Mouse (Mus musculus) embryonic facial prominence, embryonic 11.5 days (tissue): ENCODE data around the gene Bsdc1. TPM values are rescaled to one million over a fixed set of nuclear protein-coding genes. Genes with fewer than 3 reads are reported as not detected.
"Not testable (repeated sequence)": the region's sequence is repeated elsewhere in the genome, so short reads cannot be mapped to it uniquely, and the experiment has no call there.

Experiments used
- ATAC-seq: fragments of 200-750 bp; cut with Nextera tagmentation; replicated peaks from 2 replicates; pipeline ENCODE4 v1.8.0; 2017; ENCODE audit warnings: low read depth; ENCODE audit not compliant: insufficient number of reproducible peaks, low FRiP score, low TSS enrichment
- DNase-seq: peaks from one replicate; pipeline ENCODE4 v3.0.0-alpha.2; 2015; ENCODE audit warnings: low spot score
- H3K27ac ChIP-seq: fragments of 300-500 bp; sonication (generic); replicated peaks from 2 replicates; pipeline ENCODE4 v1.5.1; 2014; ENCODE audit warnings: mild to moderate bottlenecking, low read depth, low read length, control low read depth
- H3K27me3 ChIP-seq: fragments of 300-500 bp; sonication (generic); 2 replicates; pipeline ENCODE4 v1.6.1; 2014; ENCODE audit warnings: mild to moderate bottlenecking, low read length, moderate library complexity, mixed read lengths; ENCODE audit not compliant: control insufficient read depth, insufficient read depth
- H3K36me3 ChIP-seq: fragments of 300-500 bp; sonication (generic); replicated peaks from 2 replicates; pipeline ENCODE4 v1.6.1; 2014; ENCODE audit warnings: low read depth, mild to moderate bottlenecking, low read length, moderate library complexity, mixed read lengths; ENCODE audit not compliant: control insufficient read depth, insufficient read depth
- H3K4me1 ChIP-seq: fragments of 300-500 bp; sonication (generic); 2 replicates; pipeline ENCODE4 v1.6.1; 2014; ENCODE audit warnings: low read length, mixed read lengths; ENCODE audit not compliant: control insufficient read depth, insufficient read depth
- H3K4me2 ChIP-seq: fragments of 300-500 bp; sonication (generic); 2 replicates; pipeline ENCODE4 v1.6.1; 2014; ENCODE audit warnings: low read depth, mild to moderate bottlenecking, control low read depth, low read length, moderate library complexity
- H3K4me3 ChIP-seq: fragments of 300-500 bp; sonication (generic); 2 replicates; pipeline ENCODE4 v1.5.1; 2014; ENCODE audit warnings: low read depth, low read length, control low read depth
- H3K9ac ChIP-seq: fragments of 300-500 bp; sonication (generic); replicated peaks from 2 replicates; pipeline ENCODE4 v1.6.1; 2014; ENCODE audit warnings: mild to moderate bottlenecking, control low read depth, low read length
- H3K9me3 ChIP-seq: fragments of 300-500 bp; sonication (generic); replicated peaks from 2 replicates; pipeline ENCODE4 v1.6.1; 2016; ENCODE audit warnings: mild to moderate bottlenecking, low read length, inconsistent platforms, mixed read lengths; ENCODE audit not compliant: control insufficient read depth
- WGBS: fragments of 180-500 bp; shearing (Covaris S2); extraction: QIAGEN DNeasy Blood & Tissue Kit; methylation state at CpG from one replicate; pipeline ENCODE4 v1.1.7; 2014; 5-methylcytosine and 5-hydroxymethylcytosine counted together
- polyA plus RNA-seq: library from polyadenylated mRNA; unstranded; fragments of >200 nt; fragmentation: Nextera tagmentation; extraction: Ambion mirVana; gene quantifications from 2 replicates; pipeline ENCODE4 v1.2.1, GENCODE M21; 2014

Gene Bsdc1
- polyA plus RNA-seq, 1 experiment from 2014 or later, result 21.2 TPM

DNA sequence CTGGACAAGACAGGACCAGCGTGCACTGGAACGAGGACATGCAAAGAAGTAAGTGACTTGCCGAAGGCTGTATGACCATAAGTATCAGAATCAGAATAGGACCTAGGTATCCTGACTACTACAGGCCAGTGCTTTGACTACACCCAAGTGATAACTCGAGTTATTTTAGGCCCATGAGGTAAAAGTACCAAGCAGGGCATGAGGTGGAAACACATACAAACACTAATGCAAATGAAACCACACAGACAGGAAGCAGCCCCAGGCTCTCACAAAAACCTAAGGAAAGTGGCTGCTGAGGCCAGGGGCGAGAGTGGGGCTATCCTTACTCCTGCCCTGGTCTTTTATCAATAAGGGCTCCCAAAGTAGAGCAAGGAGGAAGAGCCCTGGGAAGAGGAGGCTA, 64.0 kb downstream of the Bsdc1 start:
- Histone ChIP-seq H3K9me3 (no peaks in the 10 kb centered on the region), H3K9ac (no peak overlapping the region), H3K4me3 (no peak overlapping the region), H3K36me3 (peaks cover 18% of the 10 kb centered on the region), H3K4me1 (no peaks in the 10 kb centered on the region), H3K27me3 (no peaks in the 10 kb centered on the region), H3K4me2 (no peak overlapping the region), H3K27ac (no peak overlapping the region)
- DNase-seq (no peak), ATAC-seq (no peak)
- 87% methylated on average over 5 of the region's 5 CpGs for WGBS

DNA sequence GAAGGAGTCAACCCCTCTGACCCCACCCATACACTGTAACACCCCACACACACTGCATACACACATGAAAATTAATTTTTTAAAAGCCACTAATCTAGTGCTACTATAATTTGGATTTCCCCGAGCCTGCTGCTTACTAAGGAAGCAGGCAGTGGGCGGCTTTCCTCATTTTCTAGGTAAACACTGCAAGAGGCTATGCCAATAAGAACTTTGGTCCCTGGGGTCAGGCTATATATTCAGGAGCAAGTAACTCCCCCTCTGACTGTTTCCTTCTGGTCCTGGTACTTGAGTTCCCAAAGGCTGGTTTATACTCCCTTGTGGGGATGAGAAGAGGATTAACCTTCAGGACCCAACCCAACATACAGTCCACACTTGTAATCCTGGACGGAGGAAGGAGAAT, 64.5 kb downstream of the Bsdc1 start:
- DNase-seq (no peak), ATAC-seq (no peak)
- H3K4me3 ChIP-seq, result no peak overlapping the region
- no peak overlapping the region for H3K27ac ChIP-seq
- H3K9me3 ChIP-seq, result no peaks in the 10 kb centered on the region
- H3K27me3 ChIP-seq, result no peaks in the 10 kb centered on the region
- H3K36me3 ChIP-seq, result peaks cover 18% of the 10 kb centered on the region
- no peak overlapping the region for H3K4me2 ChIP-seq
- 85% methylated on average over 3 of the region's 3 CpGs for WGBS
- no peaks in the 10 kb centered on the region for H3K4me1 ChIP-seq
- H3K9ac ChIP-seq, result no peak overlapping the region

DNA sequence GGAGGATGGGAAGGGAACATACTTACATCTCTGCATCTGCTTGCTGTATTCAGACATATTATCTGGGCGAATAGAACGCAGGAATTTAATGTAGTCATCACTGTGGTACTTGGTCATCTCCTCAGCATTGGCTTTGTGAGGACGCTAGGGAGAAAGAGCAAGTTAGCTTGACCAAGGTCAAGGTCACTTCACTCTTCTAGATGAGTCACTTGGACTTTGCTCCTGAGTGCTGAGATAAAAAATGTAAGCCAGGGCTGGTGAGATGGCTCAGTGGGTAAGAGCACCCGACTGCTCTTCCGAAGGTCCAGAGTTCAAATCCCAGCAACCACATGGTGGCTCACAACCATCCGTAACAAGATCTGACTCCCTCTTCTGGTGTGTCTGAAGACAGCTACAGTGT, 67.5 kb downstream of the Bsdc1 start:
- H3K4me2 ChIP-seq, H3K27ac ChIP-seq, H3K9ac ChIP-seq, DNase-seq, H3K4me3 ChIP-seq, H3K27me3 ChIP-seq, ATAC-seq, H3K9me3 ChIP-seq, H3K4me1 ChIP-seq, H3K36me3 ChIP-seq: not testable (repeated sequence)
- WGBS, result 94% methylated on average over 5 of the region's 6 CpGs

Other genes with a start within 250 kb of the Bsdc1 start
- 2.4 and 2.5 TPM in 2 replicates for gene C77080, start 200.2 kb upstream of the Bsdc1 start, polyA plus RNA-seq
- gene Sync, start 174.0 kb upstream of the Bsdc1 start, polyA plus RNA-seq, result 0.25 and 0.63 TPM in 2 replicates
- gene Rbbp4, start 126.2 kb upstream of the Bsdc1 start, polyA plus RNA-seq, result 584 and 661 TPM in 2 replicates
- 46.1 and 53.6 TPM in 2 replicates for gene Zbtb8os, start 125.9 kb upstream of the Bsdc1 start, polyA plus RNA-seq
- 6.5 and 7.2 TPM in 2 replicates for gene Zbtb8a, start 83.5 kb upstream of the Bsdc1 start, polyA plus RNA-seq
- gene Zbtb8b, start 20.7 kb upstream of the Bsdc1 start, polyA plus RNA-seq, result 2.4 and 2.8 TPM in 2 replicates
- not detected in 2 replicates for gene Tssk3, start 29.4 kb downstream of the Bsdc1 start, polyA plus RNA-seq
- not detected in 2 replicates for gene Fam229a, start 29.6 kb downstream of the Bsdc1 start, polyA plus RNA-seq
- 1,559 and 1,563 TPM in 2 replicates for gene Marcksl1, start 52.0 kb downstream of the Bsdc1 start, polyA plus RNA-seq
- gene Hdac1, start 81.1 kb downstream of the Bsdc1 start, polyA plus RNA-seq, result 271 and 273 TPM in 2 replicates
- gene Lck, start 112.1 kb downstream of the Bsdc1 start, polyA plus RNA-seq, result 11.3 and 14.2 TPM in 2 replicates
- 2.9 and 3.2 TPM in 2 replicates for gene Fam167b, start 117.0 kb downstream of the Bsdc1 start, polyA plus RNA-seq
- gene Eif3i, start 139.1 kb downstream of the Bsdc1 start, polyA plus RNA-seq, result 284 and 293 TPM in 2 replicates
- gene Tmem234, start 139.1 kb downstream of the Bsdc1 start, polyA plus RNA-seq, result 163 and 195 TPM in 2 replicates
- 1.2 and 1.9 TPM in 2 replicates for gene Dcdc2b, start 152.7 kb downstream of the Bsdc1 start, polyA plus RNA-seq
- 22.8 and 23.5 TPM in 2 replicates for gene Iqcc, start 157.5 kb downstream of the Bsdc1 start, polyA plus RNA-seq
- gene Ccdc28b, start 162.4 kb downstream of the Bsdc1 start, polyA plus RNA-seq, result 55.8 and 58.8 TPM in 2 replicates
- 100 and 101 TPM in 2 replicates for gene Txlna, start 179.5 kb downstream of the Bsdc1 start, polyA plus RNA-seq
- 12.5 and 13.3 TPM in 2 replicates for gene Kpna6, start 211.2 kb downstream of the Bsdc1 start, polyA plus RNA-seq
- 29.1 and 38.6 TPM in 2 replicates for gene Tmem39b, start 235.3 kb downstream of the Bsdc1 start, polyA plus RNA-seq